Mouse (Mus musculus) CH12.LX (cell line): ENCODE results near the gene Nipsnap3b. TPM values are rescaled to one million over a fixed set of nuclear protein-coding genes. Genes with fewer than 3 reads are reported as not detected.

Experiments used
- DNase-seq: peaks from one replicate; pipeline ENCODE4 v3.0.0-alpha.2; 2013; ENCODE audit errors: extremely low read depth
- H3K27ac ChIP-seq: 2 replicates; pipeline ENCODE4 v1.5.1; 2012; ENCODE audit warnings: low read depth, mild to moderate bottlenecking, control low read depth, moderate library complexity; ENCODE audit not compliant: insufficient read depth
- H3K27me3 ChIP-seq: replicated peaks from 2 replicates; pipeline ENCODE3; 2012; ENCODE audit warnings: inconsistent platforms
- H3K36me3 ChIP-seq, 2 experiments: replicated peaks in 1 of 2; 2 replicates each; pipeline versions ENCODE3 to v1.6.1; 2012; ENCODE audit warnings: inconsistent platforms in 1 of 2, low read length in 1 of 2, mild to moderate bottlenecking in 1 of 2, mixed read lengths in 1 of 2, moderate library complexity in 1 of 2; ENCODE audit not compliant: control insufficient read depth in 1 of 2, insufficient read depth in 1 of 2
- H3K4me1 ChIP-seq, 2 experiments: 2 replicates each; pipeline ENCODE4 v1.6.1; 2012; ENCODE audit warnings: inconsistent platforms in 1 of 2, moderate library complexity in 1 of 2; ENCODE audit not compliant: insufficient read depth in 2 of 2, control insufficient read depth in 1 of 2
- H3K4me2 ChIP-seq: 2 replicates; pipeline ENCODE4 v1.6.1; 2012; ENCODE audit warnings: low read depth, mild to moderate bottlenecking, control low read depth; ENCODE audit not compliant: poor library complexity, insufficient read depth, severe bottlenecking
- H3K4me3 ChIP-seq, 3 experiments: fragments of 150-350 bp in 1 of 3; sonication (generic) in 1 of 3; replicated peaks in 1 of 3; 2 replicates each; pipeline versions ENCODE3 to v1.5.1; 2011 to 2012; ENCODE audit warnings: low read depth in 2 of 3, low read length in 2 of 3, mild to moderate bottlenecking in 2 of 3, moderate library complexity in 2 of 3, control low read depth in 1 of 3, improper control_type of control experiment in 1 of 3, inconsistent platforms in 1 of 3, mixed read lengths in 1 of 3; ENCODE audit not compliant: poor library complexity in 1 of 3
- H3K79me2 ChIP-seq: replicated peaks from 2 replicates; pipeline ENCODE4 v1.6.1; 2012; ENCODE audit warnings: mild to moderate bottlenecking, moderate library complexity; ENCODE audit not compliant: control insufficient read depth, poor library complexity, insufficient read depth, severe bottlenecking; ENCODE audit errors: extremely low read depth
- H3K9ac ChIP-seq: 2 replicates; pipeline ENCODE4 v1.6.1; 2012; ENCODE audit warnings: low read depth, mild to moderate bottlenecking, control low read depth, moderate library complexity; ENCODE audit not compliant: insufficient read depth
- H3K9me3 ChIP-seq: replicated peaks from 2 replicates; pipeline ENCODE3; 2012; ENCODE audit warnings: low read length, inconsistent platforms, mixed read lengths
- BHLHE40 ChIP-seq: IDR thresholded peaks from 2 replicates; pipeline ENCODE4 v1.6.1; 2011; ENCODE audit warnings: mild to moderate bottlenecking, low read depth, low read length, improper control_type of control experiment
- CHD1 ChIP-seq: IDR thresholded peaks from 2 replicates; pipeline ENCODE4 v1.6.1; 2012; ENCODE audit warnings: low read depth, low read length, improper control_type of control experiment, inconsistent platforms
- CHD2 ChIP-seq: IDR thresholded peaks from 2 replicates; pipeline ENCODE4 v1.6.1; 2011; ENCODE audit warnings: low read length, improper control_type of control experiment
- E2F4 ChIP-seq: IDR thresholded peaks from 2 replicates; pipeline ENCODE4 v1.6.1; 2011; ENCODE audit warnings: low read depth, low read length, improper control_type of control experiment; ENCODE audit not compliant: insufficient replicate concordance
- ETS1 ChIP-seq: conservative IDR thresholded peaks from 2 replicates; pipeline ENCODE4 v1.6.1; 2012; ENCODE audit warnings: low read depth, mild to moderate bottlenecking, inconsistent platforms, low read length, improper control_type of control experiment, moderate library complexity
- JUN ChIP-seq: IDR thresholded peaks from 2 replicates; pipeline ENCODE4 v1.6.1; 2011; ENCODE audit warnings: low read depth, mild to moderate bottlenecking, low read length, improper control_type of control experiment, moderate library complexity; ENCODE audit not compliant: insufficient read depth
- KAT2A ChIP-seq: IDR thresholded peaks from 2 replicates; pipeline ENCODE4 v1.6.1; 2012; ENCODE audit warnings: low read length, improper control_type of control experiment, inconsistent platforms; ENCODE audit not compliant: insufficient replicate concordance
- MAFK ChIP-seq: IDR thresholded peaks from 2 replicates; pipeline ENCODE4 v1.6.1; 2011; ENCODE audit warnings: low read length, improper control_type of control experiment; ENCODE audit not compliant: insufficient replicate concordance
- MAZ ChIP-seq: IDR thresholded peaks from 2 replicates; pipeline ENCODE4 v1.6.1; 2012; ENCODE audit warnings: low read depth, mild to moderate bottlenecking, inconsistent platforms, low read length, improper control_type of control experiment, moderate library complexity
- MEF2A ChIP-seq: IDR thresholded peaks from 2 replicates; pipeline ENCODE4 v1.6.1; 2014; ENCODE audit warnings: low read depth, mild to moderate bottlenecking, inconsistent platforms, low read length, improper control_type of control experiment, borderline replicate concordance
- MXI1 ChIP-seq: IDR thresholded peaks from 2 replicates; pipeline ENCODE4 v1.6.1; 2011; ENCODE audit warnings: mild to moderate bottlenecking, low read depth, low read length, improper control_type of control experiment
- NELFE ChIP-seq: IDR thresholded peaks from 2 replicates; pipeline ENCODE4 v1.6.1; 2011; ENCODE audit warnings: low read depth, low read length, improper control_type of control experiment
- PAX5 ChIP-seq: IDR thresholded peaks from 2 replicates; pipeline ENCODE4 v1.6.1; 2012; ENCODE audit warnings: low read length, inconsistent platforms, mixed read lengths
- POLR2AphosphoS2 ChIP-seq: IDR thresholded peaks from 2 replicates; pipeline ENCODE4 v1.6.1; 2011; ENCODE audit warnings: low read depth, low read length, improper control_type of control experiment
- SMC3 ChIP-seq: IDR thresholded peaks from 2 replicates; pipeline ENCODE4 v1.6.1; 2011; ENCODE audit warnings: low read depth, low read length, improper control_type of control experiment
- TCF12 ChIP-seq: IDR thresholded peaks from 2 replicates; pipeline ENCODE4 v1.6.1; 2014; ENCODE audit warnings: low read depth, mild to moderate bottlenecking, inconsistent platforms, low read length, improper control_type of control experiment
- ZC3H11A ChIP-seq: IDR thresholded peaks from 2 replicates; pipeline ENCODE4 v1.6.1; 2012; ENCODE audit warnings: low read depth, mild to moderate bottlenecking, inconsistent platforms, low read length, improper control_type of control experiment
- ZKSCAN1 ChIP-seq: IDR thresholded peaks from 2 replicates; pipeline ENCODE4 v1.6.1; 2012; ENCODE audit warnings: low read depth, inconsistent platforms, low read length, improper control_type of control experiment, borderline replicate concordance
- ZMIZ1 ChIP-seq: IDR thresholded peaks from 2 replicates; pipeline ENCODE4 v1.6.1; 2012; ENCODE audit warnings: low read depth, mild to moderate bottlenecking, inconsistent platforms, low read length, improper control_type of control experiment
- dilution Hi-C: fragments of 300-500 bp; cut with MboI; formaldehyde crosslinking; loops from 2 replicates; pipeline ENCODE4 v1.14.3; 2020; ENCODE audit warnings: low sequenced_read_pairs; ENCODE audit not compliant: extremely low pct_unique_long_range_greater_than_20kb, extremely low pct_ligation_motif_present
- in situ Hi-C: fragments of 300-500 bp; cut with MboI; formaldehyde crosslinking; loops from 3 replicates; pipeline ENCODE4 v1.14.3; 2019; ENCODE audit warnings: low sequenced_read_pairs, low pct_ligation_motif_present, low pct_unique_long_range_greater_than_20kb, mixed read lengths
- polyA plus RNA-seq: library from polyadenylated mRNA; unstranded; fragments of >175 nt; gene quantifications from 2 replicates; pipeline ENCODE4 v1.2.1, GENCODE M21; 2012; ENCODE audit warnings: low read depth; ENCODE audit not compliant: insufficient read length
- total RNA-seq, 2 experiments: library from RNA; depleted of rRNA; stranded (reverse); fragments of 300-350 nt in 1 of 2; fragments of >200 nt in 1 of 2; gene quantifications; 2 replicates each; pipeline ENCODE4 v1.2.3; 2012 to 2014

Nipsnap3b gene
- total and polyA plus RNA-seq, 3 experiments = 29.7 to 97.4 (median 70.9) TPM

GRCm38 (mm10) chr4:53024397-53024796 lies 12.7 kb downstream of the Nipsnap3b start:
- Histone ChIP-seq H3K27ac (no peak overlapping the region), H3K9me3 (no peaks in the 10 kb centered on the region), H3K79me2 (no peaks in the 10 kb centered on the region), H3K27me3 (no peaks in the 10 kb centered on the region), H3K9ac (no peak overlapping the region), H3K36me3 (peaks cover 20 to 40% of the 10 kb centered on the region in 2 experiments), H3K4me3 (no peak overlapping the region), H3K4me2 (no peak overlapping the region), H3K4me1 (no peaks in the 10 kb centered on the region)
- no peak for TF ChIP-seq ZC3H11A
- no peak for TF ChIP-seq BHLHE40
- no peak for TF ChIP-seq TCF12
- no peak for TF ChIP-seq SMC3
- TF ChIP-seq KAT2A = no peak
- TF ChIP-seq E2F4 = no peak
- TF ChIP-seq ZKSCAN1 = no peak
- no peak for TF ChIP-seq JUN
- no peak for TF ChIP-seq MAFK
- no peak for TF ChIP-seq NELFE
- no peak for TF ChIP-seq POLR2AphosphoS2
- no peak for TF ChIP-seq ZMIZ1
- TF ChIP-seq CHD1 = no peak
- TF ChIP-seq PAX5 = no peak
- no peak for TF ChIP-seq MAZ
- no peak for TF ChIP-seq CHD2
- no peak for TF ChIP-seq ETS1
- no peak for TF ChIP-seq MXI1
- in situ Hi-C loops (no loop called here), dilution Hi-C loops (no loop called here)
- no peak for DNase-seq

- TF ChIP-seq SMC3 = no peak
- TF ChIP-seq MEF2A = no peak
- TF ChIP-seq ZMIZ1 = no peak
- dilution Hi-C loops = no loop called here
These were observed 16.1 kb downstream of the Nipsnap3b start for GRCm38 (mm10) chr4:53027811-53028210.

More at GRCm38 (mm10) chr4:53027811-53028210, 16.1 kb downstream of the Nipsnap3b start:
- H3K9ac ChIP-seq = no peak overlapping the region
- H3K4me2 ChIP-seq = no peak overlapping the region
- no peaks in the 10 kb centered on the region for H3K79me2 ChIP-seq
- H3K36me3 ChIP-seq = peaks cover 9 to 16% of the 10 kb centered on the region in 2 experiments
- H3K27ac ChIP-seq = no peak overlapping the region
- no peak for DNase-seq
- H3K27me3 ChIP-seq = no peaks in the 10 kb centered on the region
- H3K9me3 ChIP-seq = no peaks in the 10 kb centered on the region
- no peaks in the 10 kb centered on the region for H3K4me1 ChIP-seq
- H3K4me3 ChIP-seq = no peak overlapping the region
- in situ Hi-C loops = no loop called here
